Mouse (Mus musculus) liver, adult 2 months (tissue): ENCODE measurements around the gene Ciita. TPM values are rescaled to one million over a fixed set of nuclear protein-coding genes. Genes with fewer than 3 reads are reported as not detected.
A peak's percentile ranks its signal among the peaks of the same experiment; 100 is the strongest.

Source experiments
- DNase-seq: peaks from one replicate; pipeline ENCODE4 v3.0.0-alpha.2; 2011; ENCODE audit warnings: low read depth, low spot score; ENCODE audit errors: extremely low read depth
- H3K27ac ChIP-seq: fragments of 200-500 bp; replicated peaks from 2 replicates; pipeline ENCODE4 v1.5.1; 2012; ENCODE audit warnings: low read depth, mild to moderate bottlenecking, control low read depth, inconsistent platforms, low read length; ENCODE audit not compliant: insufficient read depth
- H3K27me3 ChIP-seq: fragments of 200-500 bp; 2 replicates; pipeline ENCODE4 v1.6.1; 2012; ENCODE audit warnings: mild to moderate bottlenecking, moderate library complexity, low read length, inconsistent platforms; ENCODE audit not compliant: control insufficient read depth, insufficient read depth
- H3K36me3 ChIP-seq: fragments of 200-500 bp; 2 replicates; pipeline ENCODE4 v1.6.1; 2012; ENCODE audit warnings: low read length, inconsistent platforms; ENCODE audit not compliant: control insufficient read depth, insufficient read depth
- H3K4me1 ChIP-seq: fragments of 200-500 bp; 2 replicates; pipeline ENCODE4 v1.6.1; 2011; ENCODE audit warnings: low read length; ENCODE audit not compliant: control insufficient read depth, insufficient read depth
- H3K4me3 ChIP-seq: fragments of 200-500 bp; 2 replicates; pipeline ENCODE4 v1.5.1; 2011; ENCODE audit warnings: low read depth, mild to moderate bottlenecking, control low read depth, low read length, moderate library complexity; ENCODE audit not compliant: insufficient read depth
- H3K79me2 ChIP-seq: fragments of 200-500 bp; 2 replicates; pipeline ENCODE4 v1.6.1; 2012; ENCODE audit warnings: inconsistent platforms, mild to moderate bottlenecking, low read length, moderate library complexity; ENCODE audit not compliant: control insufficient read depth, insufficient read depth
- H3K9ac ChIP-seq: fragments of 200-500 bp; 2 replicates; pipeline ENCODE4 v1.6.1; 2012; ENCODE audit warnings: low read depth, mild to moderate bottlenecking, control low read depth, inconsistent platforms, low read length
- CTCF ChIP-seq: fragments of 200-500 bp; IDR thresholded peaks from 2 replicates; pipeline ENCODE4 v1.5.1; 2011; ENCODE audit warnings: low read depth, low read length, control low read depth
- POLR2A ChIP-seq: fragments of 200-500 bp; IDR thresholded peaks from 2 replicates; pipeline ENCODE4 v1.6.1; 2011; ENCODE audit warnings: low read length, control low read depth; ENCODE audit not compliant: insufficient read depth; ENCODE audit errors: extremely low read depth
- WGBS: fragments of 180-500 bp; shearing (Covaris S2); methylation state at CpG from one replicate; pipeline ENCODE4 v1.1.7; 2018; 5-methylcytosine and 5-hydroxymethylcytosine counted together
- polyA plus RNA-seq: library from polyadenylated mRNA; depleted of rRNA; stranded (reverse); fragments of >200 nt; gene quantifications from 2 replicates; pipeline ENCODE4 v1.2.3, GENCODE M21; 2012
- total RNA-seq: library from RNA; depleted of rRNA; stranded (reverse); fragments of >200 nt; gene quantifications from 2 replicates; pipeline ENCODE4 v1.2.3, GENCODE M21; 2014

The Ciita gene
- total and polyA plus RNA-seq, 2 experiments = 1.0 to 1.1 TPM

GRCm38 (mm10) chr16:10448931-10449330 lies 30.9 kb upstream of the Ciita start:
- H3K27me3 ChIP-seq = no peaks in the 10 kb centered on the region
- peak overlapping the region; percentile 79 for H3K27ac ChIP-seq
- H3K4me1 ChIP-seq = peaks cover 21% of the 10 kb centered on the region
- H3K4me3 ChIP-seq = no peak overlapping the region
- DNase-seq = peak; percentile 84
- H3K36me3 ChIP-seq = no peaks in the 10 kb centered on the region
- TF ChIP-seq POLR2A (no peak), CTCF (no peak)
- no peaks in the 10 kb centered on the region for H3K79me2 ChIP-seq
- 0 out of 2 replicates have a peak overlapping the region, but pooled peaks have one; percentile 6 for H3K9ac ChIP-seq
- 34% methylated on average over 9 of the region's 9 CpGs for WGBS

DNA sequence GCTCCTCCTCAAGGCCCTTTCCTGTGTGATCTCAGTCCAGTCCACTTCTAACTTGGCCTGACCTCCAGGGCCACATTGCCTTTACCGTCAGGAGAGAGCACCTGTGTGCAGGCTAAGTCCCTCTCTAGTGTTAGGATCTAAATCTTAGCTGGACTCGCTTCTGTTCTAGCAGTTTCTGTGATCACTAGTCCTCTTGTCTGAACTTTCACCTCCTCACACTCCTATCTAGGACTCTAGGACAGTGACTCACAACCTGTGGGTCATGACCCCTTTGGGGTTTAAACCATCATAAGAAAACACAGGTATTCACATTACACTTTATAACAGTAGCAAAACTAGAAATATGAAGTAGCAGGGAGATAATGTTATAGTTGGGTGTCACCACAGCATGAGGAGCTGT lies 28.0 kb upstream of the Ciita start:
- no peak overlapping the region for H3K4me3 ChIP-seq

GRCm38 (mm10) chr16:10452445-10452896 lies 27.4 kb upstream of the Ciita start:
- Histone ChIP-seq H3K79me2 (no peaks in the 10 kb centered on the region), H3K27ac (peak overlapping the region; percentile 58; the same call in 1 of the 2 replicates), H3K4me3 (no peak overlapping the region), H3K36me3 (no peaks in the 10 kb centered on the region), H3K4me1 (peaks cover 25% of the 10 kb centered on the region), H3K27me3 (no peaks in the 10 kb centered on the region), H3K9ac (no peak overlapping the region)
- peak; percentile 66 for DNase-seq
- 7% methylated on average over 8 of the region's 8 CpGs for WGBS
- TF ChIP-seq CTCF (no peak), POLR2A (no peak)

More for the DNA sequence above, 28.0 kb upstream of the Ciita start:
- Histone ChIP-seq H3K9ac (no peak overlapping the region), H3K27me3 (no peaks in the 10 kb centered on the region), H3K79me2 (no peaks in the 10 kb centered on the region), H3K36me3 (no peaks in the 10 kb centered on the region), H3K27ac (peak overlapping the region; percentile 56), H3K4me1 (peaks cover 25% of the 10 kb centered on the region)
- 20% methylated on average over 2 of the region's 2 CpGs for WGBS
- TF ChIP-seq CTCF (no peak), POLR2A (no peak)
- DNase-seq = peak; percentile 87

GRCm38 (mm10) chr16:10453872-10454582 lies 25.8 kb upstream of the Ciita start:
- H3K4me1 ChIP-seq = peaks cover 21% of the 10 kb centered on the region
- H3K27me3 ChIP-seq = no peaks in the 10 kb centered on the region
- H3K27ac ChIP-seq = no peak overlapping the region
- no peak overlapping the region for H3K4me3 ChIP-seq
- 78% methylated on average over 6 of the region's 6 CpGs for WGBS
- H3K9ac ChIP-seq = no peak overlapping the region
- H3K79me2 ChIP-seq = no peaks in the 10 kb centered on the region
- no peaks in the 10 kb centered on the region for H3K36me3 ChIP-seq
- no peak for DNase-seq
- TF ChIP-seq CTCF = no peak
- no peak for TF ChIP-seq POLR2A

GRCm38 (mm10) chr16:10454583-10454974 lies 25.3 kb upstream of the Ciita start:
- peaks cover 16% of the 10 kb centered on the region for H3K4me1 ChIP-seq
- no peaks in the 10 kb centered on the region for H3K36me3 ChIP-seq
- no peak overlapping the region for H3K9ac ChIP-seq
- TF ChIP-seq POLR2A = no peak
- no peak for TF ChIP-seq CTCF
- H3K79me2 ChIP-seq = no peaks in the 10 kb centered on the region
- WGBS = 69% methylated on average over 3 of the region's 3 CpGs
- no peak overlapping the region for H3K27ac ChIP-seq
- H3K4me3 ChIP-seq = no peak overlapping the region
- no peak for DNase-seq
- no peaks in the 10 kb centered on the region for H3K27me3 ChIP-seq

- no peak overlapping the region for H3K27ac ChIP-seq
- TF ChIP-seq POLR2A (no peak), CTCF (no peak)
- no peaks in the 10 kb centered on the region for H3K27me3 ChIP-seq
- no peak for DNase-seq
- H3K4me3 ChIP-seq = no peak overlapping the region
- WGBS = 65% methylated on average over 2 of the region's 2 CpGs
- no peak overlapping the region for H3K9ac ChIP-seq
- no peaks in the 10 kb centered on the region for H3K79me2 ChIP-seq
- no peaks in the 10 kb centered on the region for H3K36me3 ChIP-seq
- peaks cover 7% of the 10 kb centered on the region for H3K4me1 ChIP-seq
Observed at GRCm38 (mm10) chr16:10460188-10460587, 19.7 kb upstream of the Ciita start.
